Mouse (Mus musculus) lung, embryonic 15.5 days (tissue): Measurements from ENCODE around the gene Sept9. TPM values are rescaled to one million over a fixed set of nuclear protein-coding genes. Genes with fewer than 3 reads are reported as not detected.

Experiments
- ATAC-seq: fragments of 200-750 bp; cut with Nextera tagmentation; 2 replicates; pipeline ENCODE4 v1.8.0; 2017; ENCODE audit warnings: moderate number of reproducible peaks, borderline replicate concordance; ENCODE audit not compliant: low FRiP score, low TSS enrichment; ENCODE audit errors: extremely low read depth
- H3K27ac ChIP-seq: fragments of 300-500 bp; sonication (generic); 2 replicates; pipeline ENCODE4 v1.5.1; 2015; ENCODE audit warnings: moderate library complexity, mild to moderate bottlenecking, inconsistent platforms
- H3K27me3 ChIP-seq: fragments of 300-500 bp; sonication (generic); 2 replicates; pipeline ENCODE4 v1.6.1; 2015; ENCODE audit warnings: inconsistent platforms
- H3K36me3 ChIP-seq: fragments of 300-500 bp; sonication (generic); 2 replicates; pipeline ENCODE4 v1.6.1; 2015; ENCODE audit warnings: inconsistent platforms
- H3K4me1 ChIP-seq: fragments of 300-500 bp; sonication (generic); 2 replicates; pipeline ENCODE4 v1.6.1; 2015; ENCODE audit warnings: inconsistent platforms
- H3K4me2 ChIP-seq: fragments of 300-500 bp; sonication (generic); 2 replicates; pipeline ENCODE4 v1.6.1; 2015; ENCODE audit warnings: inconsistent platforms, mild to moderate bottlenecking, moderate library complexity
- H3K4me3 ChIP-seq: fragments of 300-500 bp; sonication (generic); 2 replicates; pipeline ENCODE4 v1.5.1; 2015; ENCODE audit warnings: mild to moderate bottlenecking, inconsistent platforms
- H3K9ac ChIP-seq: fragments of 300-500 bp; sonication (generic); 2 replicates; pipeline ENCODE4 v1.6.1; 2015; ENCODE audit warnings: inconsistent platforms
- H3K9me3 ChIP-seq: fragments of 300-500 bp; sonication (generic); 2 replicates; pipeline ENCODE4 v1.6.1; 2016; ENCODE audit warnings: inconsistent platforms
- WGBS: fragments of 180-500 bp; shearing (Covaris S2); methylation state at CpG from one replicate; pipeline ENCODE4 v1.1.7; 2015; 5-methylcytosine and 5-hydroxymethylcytosine counted together
- polyA plus RNA-seq: library from polyadenylated mRNA; unstranded; fragments of >200 nt; fragmentation: Nextera tagmentation; extraction: Ambion mirVana; gene quantifications from 2 replicates; pipeline ENCODE4 v1.2.1, GENCODE M21; 2015

Gene Sept9
- polyA plus RNA-seq, 1 experiment from 2014 or later, result 145 TPM

GRCm38 (mm10) chr11:117269946-117270345 is 70.5 kb downstream of the Sept9 start:
- no peak overlapping the region for H3K9ac ChIP-seq
- peak overlapping the region; percentile 39; the same call in 1 of the 2 replicates for H3K27ac ChIP-seq

DNA sequence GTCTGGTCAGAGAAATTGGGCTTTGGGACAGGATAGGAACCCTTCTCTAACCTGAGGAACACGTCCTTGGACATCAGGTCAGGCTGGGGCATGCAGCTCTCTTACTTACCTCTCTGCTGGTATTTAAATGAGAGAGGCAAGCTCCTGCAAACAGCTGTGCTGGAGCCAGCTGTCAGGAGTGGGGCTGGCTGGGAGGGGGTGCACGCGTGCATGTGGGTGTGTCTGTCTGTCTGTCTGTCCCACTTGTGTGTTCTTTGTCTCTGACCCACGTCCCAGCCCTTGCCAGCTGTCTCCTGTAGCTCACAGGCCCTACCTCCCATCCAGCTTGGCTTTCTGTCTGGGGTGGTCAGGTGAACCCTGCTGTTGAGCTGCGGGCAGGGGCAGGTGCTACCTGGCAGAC is 75.5 kb downstream of the Sept9 start:
- Histone ChIP-seq H3K4me3 (no peak overlapping the region), H3K4me2 (no peak overlapping the region), H3K9me3 (no peaks in the 10 kb centered on the region), H3K27ac (0 out of 2 replicates have a peak overlapping the region, but pooled peaks have one; percentile 26), H3K9ac (no peak overlapping the region), H3K36me3 (no peaks in the 10 kb centered on the region), H3K27me3 (no peaks in the 10 kb centered on the region), H3K4me1 (peaks cover 91% of the 10 kb centered on the region)
- ATAC-seq, result no peak
- WGBS, result 69% methylated on average over 5 of the region's 5 CpGs

More at GRCm38 (mm10) chr11:117269946-117270345, 70.5 kb downstream of the Sept9 start:
- no peak for ATAC-seq
- peaks cover 90% of the 10 kb centered on the region for H3K4me1 ChIP-seq
- no peaks in the 10 kb centered on the region for H3K9me3 ChIP-seq
- H3K4me2 ChIP-seq, result peak overlapping the region; percentile 74; the same call in 1 of the 2 replicates
- H3K27me3 ChIP-seq, result no peaks in the 10 kb centered on the region
- no peaks in the 10 kb centered on the region for H3K36me3 ChIP-seq
- 13% methylated on average over 6 of the region's 6 CpGs for WGBS
- H3K4me3 ChIP-seq, result no peak overlapping the region

DNA sequence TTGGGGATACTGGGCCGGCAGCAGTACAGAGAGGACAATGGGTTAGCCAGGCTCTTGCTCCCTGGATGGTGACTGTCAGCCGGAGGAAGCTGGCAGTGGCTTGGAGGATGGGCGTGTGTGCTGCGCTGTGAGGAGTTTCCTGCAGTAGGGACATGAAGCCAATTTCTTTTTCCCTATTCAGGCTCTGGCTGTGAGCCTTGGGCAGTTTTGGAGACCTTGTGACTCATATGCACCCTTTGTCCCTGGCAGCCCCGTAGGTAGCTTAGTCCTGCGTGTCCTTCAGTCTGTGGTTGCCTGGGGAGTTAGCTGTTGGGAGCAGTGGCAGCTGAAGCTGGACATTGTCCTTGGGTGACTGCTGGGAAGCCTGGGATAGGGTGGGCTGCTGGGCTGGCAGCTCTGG is 76.5 kb downstream of the Sept9 start:
- H3K27me3 ChIP-seq, result no peaks in the 10 kb centered on the region
- no peak for ATAC-seq
- H3K36me3 ChIP-seq, result no peaks in the 10 kb centered on the region
- H3K4me3 ChIP-seq, result no peak overlapping the region
- H3K4me1 ChIP-seq, result peaks cover 90% of the 10 kb centered on the region
- H3K9me3 ChIP-seq, result no peaks in the 10 kb centered on the region
- 47% methylated on average over 6 of the region's 6 CpGs for WGBS
- H3K9ac ChIP-seq, result no peak overlapping the region
- H3K27ac ChIP-seq, result peak overlapping the region; percentile 26; the same call in 1 of the 2 replicates
- H3K4me2 ChIP-seq, result no peak overlapping the region

GRCm38 (mm10) chr11:117276946-117277345 is 77.5 kb downstream of the Sept9 start:
- Histone ChIP-seq H3K9me3 (no peaks in the 10 kb centered on the region), H3K9ac (no peak overlapping the region), H3K4me1 (peaks cover 93% of the 10 kb centered on the region), H3K36me3 (no peaks in the 10 kb centered on the region), H3K4me3 (no peak overlapping the region), H3K27me3 (no peaks in the 10 kb centered on the region), H3K4me2 (no peak overlapping the region), H3K27ac (no peak overlapping the region)
- WGBS, result 60% methylated on average over 8 of the region's 8 CpGs
- ATAC-seq, result no peak

DNA sequence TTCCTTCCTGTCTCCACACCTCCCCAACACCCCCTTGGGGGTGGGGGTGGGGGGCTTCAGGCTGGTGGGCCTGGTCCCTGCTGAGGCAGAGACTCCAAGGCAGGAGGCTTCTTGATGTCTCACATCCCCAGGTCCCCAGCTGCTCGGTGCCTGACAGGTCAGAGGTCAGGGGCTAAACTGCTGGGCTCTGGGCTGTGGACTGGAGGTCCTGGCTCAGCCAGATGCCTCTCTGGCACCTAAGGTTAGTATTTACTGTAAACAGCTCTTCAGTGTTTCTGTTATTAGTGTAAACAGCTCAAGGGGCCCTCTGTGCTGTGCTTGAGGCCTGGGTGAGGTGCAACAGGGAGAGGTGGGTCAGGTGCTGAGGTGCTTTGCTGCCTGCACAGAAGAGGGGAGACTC is 78.7 kb downstream of the Sept9 start:
- Histone ChIP-seq H3K9ac (no peak overlapping the region), H3K36me3 (no peaks in the 10 kb centered on the region), H3K27ac (no peak overlapping the region), H3K27me3 (no peaks in the 10 kb centered on the region), H3K4me3 (no peak overlapping the region), H3K4me2 (no peak overlapping the region), H3K9me3 (no peaks in the 10 kb centered on the region), H3K4me1 (peaks cover 93% of the 10 kb centered on the region)
- no peak for ATAC-seq
- WGBS, result 24% methylated on average over 1 of the region's 1 CpGs

- Histone ChIP-seq H3K4me2 (no peak overlapping the region), H3K4me1 (peaks cover 94% of the 10 kb centered on the region), H3K36me3 (no peaks in the 10 kb centered on the region), H3K4me3 (no peak overlapping the region), H3K27me3 (no peaks in the 10 kb centered on the region), H3K9ac (no peak overlapping the region), H3K27ac (no peak overlapping the region), H3K9me3 (no peaks in the 10 kb centered on the region)
- no peak for ATAC-seq
- 45% methylated on average over 13 of the region's 13 CpGs for WGBS
Measured at GRCm38 (mm10) chr11:117278514-117278913, 79.1 kb downstream of the Sept9 start.

DNA sequence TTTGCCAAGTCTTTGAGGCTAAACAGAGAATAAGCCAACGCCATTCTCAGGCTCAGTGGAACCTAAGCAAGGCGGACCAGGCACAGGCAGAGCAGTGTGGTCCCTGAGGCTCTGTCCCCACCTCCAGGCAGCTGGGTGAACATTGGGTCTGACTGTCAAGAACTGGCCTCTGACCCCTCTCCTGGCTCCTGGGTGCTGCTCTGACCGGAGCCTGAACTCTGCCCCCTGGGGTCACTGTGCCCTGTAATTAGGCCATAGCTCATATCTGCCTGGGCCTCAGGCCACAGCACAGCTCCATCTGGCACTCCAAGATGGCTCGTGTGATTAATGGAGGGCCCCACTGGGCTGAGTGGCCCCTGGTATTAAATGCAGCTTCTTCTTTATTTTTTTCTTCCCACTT is 80.5 kb downstream of the Sept9 start:
- Histone ChIP-seq H3K4me3 (no peak overlapping the region), H3K27ac (no peak overlapping the region)

GRCm38 (mm10) chr11:117283048-117283888 is 83.8 kb downstream of the Sept9 start:
- Histone ChIP-seq H3K27me3 (no peaks in the 10 kb centered on the region), H3K4me3 (no peak overlapping the region), H3K4me2 (no peak overlapping the region), H3K9ac (no peak overlapping the region), H3K36me3 (no peaks in the 10 kb centered on the region), H3K27ac (no peak overlapping the region), H3K4me1 (peaks cover 71% of the 10 kb centered on the region), H3K9me3 (no peaks in the 10 kb centered on the region)
- 58% methylated on average over 11 of the region's 11 CpGs for WGBS
- no peak for ATAC-seq

More for the DNA sequence above, 80.5 kb downstream of the Sept9 start:
- Histone ChIP-seq H3K27me3 (no peaks in the 10 kb centered on the region), H3K9me3 (no peaks in the 10 kb centered on the region), H3K4me1 (peaks cover 96% of the 10 kb centered on the region), H3K36me3 (no peaks in the 10 kb centered on the region), H3K9ac (no peak overlapping the region), H3K4me2 (no peak overlapping the region)
- ATAC-seq, result no peak
- WGBS, result 69% methylated on average over 4 of the region's 4 CpGs

DNA sequence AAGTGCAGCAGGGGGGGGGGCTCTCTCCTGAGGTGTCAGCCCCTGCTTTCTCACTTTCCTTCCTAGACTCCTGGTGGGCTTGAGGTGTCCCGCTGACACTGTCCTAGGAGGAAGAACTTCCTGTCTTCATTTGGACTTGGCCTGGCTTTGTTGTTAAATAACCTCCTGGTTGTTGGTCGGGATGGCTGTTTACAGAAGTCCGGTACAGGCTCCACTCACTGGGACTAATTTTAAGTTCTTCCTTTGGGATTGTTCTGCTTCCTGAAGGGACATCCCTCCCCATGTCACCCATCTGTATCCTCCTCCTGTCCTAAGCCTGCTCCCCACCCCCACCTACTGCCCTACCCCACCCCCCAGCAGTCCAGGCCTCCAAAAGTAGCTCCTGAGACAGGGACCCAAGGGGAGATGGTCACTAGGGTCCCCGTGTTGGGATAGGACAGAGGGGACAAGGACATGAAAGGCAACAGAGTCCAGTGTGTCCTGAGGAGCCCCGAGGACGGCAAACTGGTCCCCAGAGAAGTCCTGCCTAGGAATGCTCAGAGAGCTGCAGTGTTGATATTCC is 84.5 kb downstream of the Sept9 start:
- H3K36me3 ChIP-seq, result no peaks in the 10 kb centered on the region
- H3K9ac ChIP-seq, result no peak overlapping the region
- H3K27ac ChIP-seq, result peak overlapping the region; percentile 54; the same call in 1 of the 2 replicates
- H3K4me3 ChIP-seq, result no peak overlapping the region
- no peaks in the 10 kb centered on the region for H3K9me3 ChIP-seq
- no peak overlapping the region for H3K4me2 ChIP-seq
- WGBS, result 37% methylated on average over 6 of the region's 6 CpGs
- no peak for ATAC-seq
- H3K4me1 ChIP-seq, result peaks cover 64% of the 10 kb centered on the region
- no peaks in the 10 kb centered on the region for H3K27me3 ChIP-seq

DNA sequence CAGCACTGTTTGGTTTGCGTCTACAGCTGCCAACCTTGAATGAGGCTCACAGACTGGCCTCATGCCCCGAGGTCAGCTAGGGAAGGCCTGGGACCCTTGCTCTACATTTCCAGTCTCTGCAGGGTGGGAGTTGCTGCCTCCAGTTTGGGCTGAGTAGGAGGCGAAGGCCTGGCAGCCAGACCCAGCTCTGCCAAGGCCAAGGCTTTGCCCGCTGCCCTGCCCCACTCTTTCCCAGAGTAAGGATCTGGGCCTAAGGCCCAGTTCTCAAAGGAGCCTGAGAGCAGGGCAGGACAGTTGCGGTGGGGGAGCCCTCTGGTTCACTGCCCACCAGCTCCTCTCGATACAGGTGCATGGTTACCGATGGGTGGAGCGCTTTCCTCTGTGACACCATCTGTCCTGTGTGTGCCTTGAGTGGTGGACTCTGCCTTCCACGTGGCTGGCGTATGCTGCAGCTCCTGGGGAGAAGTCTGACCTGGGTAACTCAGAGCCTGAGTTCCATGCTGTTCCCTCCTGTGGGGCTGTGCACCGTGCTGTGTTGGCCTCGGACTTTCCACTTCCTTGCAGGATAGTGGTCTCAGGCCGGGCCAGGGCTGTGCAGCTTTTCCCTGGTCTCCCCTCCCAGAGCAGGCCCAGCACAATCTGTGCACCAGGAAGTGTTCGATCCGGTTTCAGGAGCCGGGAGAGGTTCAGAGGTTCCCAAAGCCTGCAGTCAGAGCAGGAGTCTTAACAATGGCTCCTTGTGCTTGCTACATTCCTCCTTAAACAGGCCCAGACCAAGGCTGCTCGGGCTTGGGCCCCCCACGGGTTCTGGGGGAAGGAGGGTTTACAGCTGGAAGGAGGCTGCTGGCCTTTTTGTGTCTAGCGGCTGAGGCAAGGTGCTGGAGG is 85.5 kb downstream of the Sept9 start:
- Histone ChIP-seq H3K36me3 (no peaks in the 10 kb centered on the region), H3K4me1 (peaks cover 54% of the 10 kb centered on the region), H3K9ac (no peak overlapping the region), H3K27me3 (no peaks in the 10 kb centered on the region), H3K9me3 (no peaks in the 10 kb centered on the region), H3K27ac (peak overlapping the region; percentile 54), H3K4me3 (no peak overlapping the region), H3K4me2 (no peak overlapping the region)
- WGBS, result 45% methylated on average over 19 of the region's 19 CpGs
- ATAC-seq, result peak; percentile 12; the same call in 1 of the 2 replicates

GRCm38 (mm10) chr11:117285606-117285931 is 86.1 kb downstream of the Sept9 start:
- H3K9me3 ChIP-seq, result no peaks in the 10 kb centered on the region
- H3K9ac ChIP-seq, result no peak overlapping the region
- 56% methylated on average over 10 of the region's 10 CpGs for WGBS
- peak overlapping the region; percentile 54; the same call in 1 of the 2 replicates for H3K27ac ChIP-seq
- H3K4me1 ChIP-seq, result peaks cover 48% of the 10 kb centered on the region
- no peak overlapping the region for H3K4me2 ChIP-seq
- peaks cover 3% of the 10 kb centered on the region for H3K36me3 ChIP-seq
- H3K4me3 ChIP-seq, result no peak overlapping the region
- no peaks in the 10 kb centered on the region for H3K27me3 ChIP-seq
- ATAC-seq, result no peak
